Mouse (Mus musculus) retina, adult 2 months (tissue): ENCODE results near the gene Saxo1.

Experiments used
- DNase-seq: peaks from one replicate; pipeline ENCODE4 v3.0.0-alpha.2; 2012; ENCODE audit warnings: low read depth, low spot score

Saxo1 gene

DNA sequence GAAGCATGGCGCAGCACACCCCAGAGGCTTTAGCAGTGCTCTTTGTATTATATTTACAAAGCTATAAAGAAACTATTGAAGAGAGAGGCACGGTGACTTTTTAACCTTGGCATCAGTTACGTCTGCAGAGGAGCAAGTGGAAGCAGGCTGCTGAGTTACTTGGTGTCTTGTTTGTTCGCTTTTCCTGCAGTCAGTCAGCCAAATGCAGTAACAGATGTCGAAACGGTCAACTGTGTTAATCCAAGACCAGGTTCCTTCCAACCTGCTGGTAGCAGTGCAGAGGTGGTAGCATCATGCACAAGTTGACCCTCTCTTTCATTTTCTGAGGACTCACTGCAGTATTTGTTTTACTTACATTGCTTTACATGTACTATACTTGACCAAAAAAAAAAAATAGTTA lies 135.5 kb downstream of the Saxo1 start:
- no peak for DNase-seq

DNA sequence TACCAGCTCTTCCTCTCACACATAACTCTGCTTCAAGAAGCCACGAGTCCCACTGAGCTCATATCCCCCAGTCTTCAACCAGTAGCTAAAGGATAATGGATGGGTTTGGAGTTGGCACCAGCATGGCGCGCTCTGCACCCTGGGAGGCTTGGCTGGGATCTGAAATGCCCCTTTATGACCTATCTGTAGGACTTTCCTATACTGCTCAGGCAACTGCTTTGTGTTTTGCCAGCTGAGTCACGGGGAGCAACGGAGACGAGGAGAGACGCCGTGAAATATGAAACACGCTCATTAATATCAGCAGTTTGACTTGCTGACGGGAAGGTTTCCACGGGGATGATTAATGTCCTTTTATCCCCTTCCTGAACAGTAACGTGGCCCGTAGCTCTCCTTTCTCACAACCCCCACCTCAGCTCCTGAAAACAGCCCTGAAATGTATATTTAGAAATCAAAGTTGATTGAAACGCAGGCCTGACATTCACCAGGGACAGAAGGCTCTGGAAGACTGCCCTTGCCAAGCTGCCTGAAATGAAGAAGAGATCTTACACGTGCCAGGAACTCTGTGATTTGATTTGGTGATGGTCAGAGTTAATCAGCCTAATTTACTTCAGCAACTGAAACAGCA lies 141.6 kb downstream of the Saxo1 start:
- DNase-seq: no peak

DNA sequence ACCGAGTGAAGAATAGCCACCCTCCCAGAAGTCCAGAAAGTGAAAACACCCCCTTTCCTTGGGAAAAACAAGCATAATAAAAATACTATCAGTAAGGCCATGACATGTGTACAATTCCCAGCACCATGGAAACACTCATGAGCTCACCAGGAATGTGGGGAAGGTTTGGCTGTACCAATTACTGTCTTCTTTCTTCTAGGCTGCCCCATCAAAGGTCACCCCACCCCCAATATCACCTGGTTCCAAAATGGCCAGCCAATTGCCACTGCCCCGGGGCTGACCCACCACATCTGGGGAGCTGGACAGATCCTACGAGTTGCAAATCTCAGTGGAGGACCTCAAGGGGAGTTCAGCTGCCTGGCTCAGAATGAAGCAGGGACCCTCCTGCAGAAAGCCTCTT lies 144.7 kb downstream of the Saxo1 start:
- DNase-seq: no peak

DNA sequence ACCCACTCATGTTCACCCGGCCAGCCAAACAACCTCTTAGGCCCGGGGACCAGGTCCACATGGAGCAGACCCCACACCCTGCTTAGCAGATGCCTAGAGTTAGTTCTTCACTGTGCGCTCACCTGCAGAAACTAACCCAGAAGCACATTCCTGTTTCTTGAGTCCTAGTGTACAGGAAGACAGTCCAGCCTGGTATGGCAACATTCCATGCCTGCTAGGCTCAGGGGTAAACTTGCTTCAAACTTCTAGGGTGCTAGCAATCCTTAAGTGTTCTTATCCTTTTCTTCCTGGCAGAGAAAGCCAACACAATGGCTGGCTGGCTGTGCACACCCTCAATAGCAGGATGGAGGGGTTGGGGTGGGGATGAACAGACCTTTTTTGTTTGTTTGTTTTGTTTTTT lies 147.2 kb downstream of the Saxo1 start:
- DNase-seq: no peak

DNA sequence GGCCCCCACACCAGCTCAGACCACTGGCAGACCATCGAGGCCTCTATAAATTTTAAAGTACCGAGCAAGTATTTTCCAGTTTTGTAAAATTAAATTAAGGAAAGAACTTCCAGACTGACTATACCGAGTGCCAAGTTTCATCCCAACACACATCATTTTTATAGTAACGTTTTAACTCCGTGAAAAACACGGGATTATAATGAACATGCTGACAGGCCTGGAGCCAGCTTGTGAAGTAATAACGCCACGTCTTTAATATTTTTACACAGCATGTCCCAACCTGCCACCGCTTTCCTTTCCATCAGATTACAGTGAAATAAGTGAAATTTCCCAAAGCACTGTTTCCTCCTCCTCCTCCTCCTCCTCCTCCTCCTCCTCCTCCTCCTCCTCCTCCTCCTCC lies 149.7 kb downstream of the Saxo1 start:
- no peak for DNase-seq

DNA sequence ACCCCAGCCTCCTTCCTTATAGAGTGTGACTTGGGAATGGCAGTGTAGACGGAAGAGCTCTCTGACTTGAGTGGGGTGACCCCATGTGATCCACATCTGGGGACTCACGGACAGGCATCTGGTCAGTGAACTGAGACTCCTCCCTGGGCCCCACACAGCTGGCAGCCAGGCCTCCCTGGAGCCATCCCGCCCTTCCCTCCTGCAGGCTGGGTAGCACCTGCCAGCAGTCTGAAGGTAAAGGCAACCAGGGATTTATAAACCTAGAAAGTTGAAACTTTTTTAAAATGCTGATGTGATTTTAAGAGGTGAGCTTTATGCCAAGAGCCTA lies 151.0 kb downstream of the Saxo1 start:
- no peak for DNase-seq

DNA sequence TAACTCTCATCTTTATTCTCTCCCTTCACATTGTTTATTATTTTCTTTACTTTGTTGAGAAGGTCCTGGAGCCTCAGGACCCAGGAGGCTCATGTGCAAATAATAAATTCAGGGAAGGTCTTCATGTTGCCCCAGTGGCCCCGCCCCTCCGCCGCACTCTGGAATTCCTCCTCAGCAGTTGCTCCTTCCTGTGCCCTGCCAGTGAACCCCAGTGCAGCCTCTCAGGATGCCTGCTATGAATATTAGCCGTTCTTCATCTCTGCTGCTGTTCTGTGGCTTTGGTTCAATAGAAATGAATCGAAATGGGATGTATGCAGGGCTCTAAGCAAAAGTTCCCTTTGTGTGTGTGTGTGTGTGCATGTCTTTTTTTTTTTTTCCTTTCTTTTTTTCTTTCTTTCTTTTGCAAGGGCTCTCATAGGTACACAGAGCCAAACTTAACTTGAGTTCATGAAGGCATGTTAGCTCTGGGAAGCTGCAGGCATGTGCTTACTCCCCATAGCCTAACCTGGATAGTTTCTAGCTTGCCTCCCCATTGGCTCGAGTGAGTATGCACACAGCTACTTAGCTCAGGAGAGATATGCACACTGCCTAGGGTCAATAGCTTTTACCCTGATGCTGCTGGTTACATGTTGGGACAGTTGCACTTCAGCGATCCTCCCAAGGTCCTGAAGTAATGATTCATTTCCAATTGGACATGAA lies 151.5 kb downstream of the Saxo1 start:
- DNase-seq: no peak

DNA sequence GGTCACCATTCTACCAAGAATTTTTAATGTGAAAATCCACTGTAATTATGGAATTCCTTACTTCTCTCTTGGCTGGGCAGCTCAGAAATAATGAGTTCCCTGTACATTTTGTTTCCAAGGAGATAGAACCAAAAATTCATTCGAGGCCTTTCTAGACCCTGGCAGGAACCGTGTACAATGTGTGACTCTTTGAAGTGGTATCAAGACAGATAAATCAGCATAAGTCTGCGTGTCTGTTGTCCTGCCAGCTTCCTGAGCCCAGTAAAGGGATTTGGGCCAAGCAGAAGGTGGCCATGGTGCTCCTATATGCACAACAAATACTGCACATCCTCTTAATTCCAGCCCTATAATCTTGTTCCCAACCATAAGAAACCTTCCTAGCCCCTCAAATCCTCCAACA lies 157.0 kb downstream of the Saxo1 start:
- DNase-seq: no peak

DNA sequence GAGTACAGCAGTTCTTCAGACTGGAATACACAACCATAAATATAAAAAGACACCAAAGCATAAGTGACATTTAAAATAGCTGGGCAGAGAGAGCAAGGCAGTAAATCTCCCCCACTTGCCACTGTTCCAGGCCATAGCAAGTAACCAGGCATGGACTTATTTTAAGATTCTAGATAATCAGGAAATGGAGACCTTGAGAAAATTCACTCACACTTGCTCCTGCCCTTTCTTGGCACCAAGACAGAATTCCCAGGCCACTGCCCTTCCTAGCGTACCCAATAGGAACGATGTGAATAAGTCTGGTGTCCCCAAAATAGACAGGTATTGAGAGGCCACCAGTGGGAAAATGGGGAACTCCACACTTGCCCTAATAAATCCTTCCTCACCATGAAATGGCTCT lies 160.7 kb downstream of the Saxo1 start:
- no peak for DNase-seq

DNA sequence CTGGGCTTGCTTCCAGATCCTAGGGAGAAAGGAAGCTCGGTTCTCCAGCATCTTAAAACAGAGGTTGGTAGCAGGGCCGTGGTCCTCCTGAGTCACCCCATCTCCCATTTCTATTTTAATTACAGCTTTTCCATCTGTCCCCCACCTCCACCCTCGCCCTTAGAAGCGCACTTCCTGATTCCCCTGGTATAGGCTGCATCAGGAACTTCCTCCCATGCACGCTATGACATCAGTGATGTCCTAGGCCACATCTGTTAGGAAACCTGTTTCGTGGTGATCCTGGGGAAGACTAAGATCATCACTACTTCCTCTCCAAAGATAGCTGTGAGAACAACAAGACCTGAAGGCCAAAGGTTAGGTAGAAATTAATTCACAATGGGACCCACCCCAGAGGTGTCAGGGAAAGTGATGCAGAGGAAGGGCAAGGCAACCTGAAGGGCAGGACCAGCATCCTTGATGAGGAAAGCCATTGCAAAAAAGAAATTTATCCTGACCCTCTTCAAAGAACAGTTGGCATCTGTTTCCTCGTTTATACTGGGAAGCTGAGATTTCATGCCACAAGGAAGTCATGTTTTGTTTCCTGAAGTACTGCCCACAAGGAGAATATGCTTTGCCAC lies 161.3 kb downstream of the Saxo1 start:
- no peak for DNase-seq

DNA sequence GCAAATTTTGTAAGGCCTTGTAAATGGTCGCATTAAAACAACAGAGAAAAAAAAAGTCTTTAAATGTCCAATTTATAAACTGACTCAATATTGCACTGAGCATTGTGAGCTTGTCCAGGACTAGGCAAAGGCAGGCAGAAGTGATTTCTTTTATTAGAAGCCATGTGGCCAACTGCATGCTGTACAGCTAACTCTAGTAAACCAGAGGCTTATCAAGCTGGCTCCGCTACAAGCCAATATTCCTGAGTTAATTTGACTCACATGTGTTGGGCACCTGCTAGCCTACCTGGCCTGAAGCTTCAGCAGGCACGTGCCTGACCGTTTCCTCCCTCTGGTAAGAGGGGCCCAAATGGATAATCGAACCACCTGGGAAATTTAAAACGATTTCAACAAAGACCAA lies 162.5 kb downstream of the Saxo1 start:
- no peak for DNase-seq
